Mouse (Mus musculus) small intestine, adult 2 months (tissue): ENCODE measurements around the gene Tspear.

Experiments
- CTCF ChIP-seq: fragments of 200-500 bp; IDR thresholded peaks from 2 replicates; pipeline ENCODE4 v1.5.1; 2012; ENCODE audit warnings: low read depth, mild to moderate bottlenecking, control low read depth, inconsistent platforms, low read length, moderate library complexity, mixed read lengths; ENCODE audit not compliant: insufficient replicate concordance, insufficient read length; ENCODE audit errors: extremely low read depth
- POLR2A ChIP-seq: fragments of 200-500 bp; IDR thresholded peaks from 2 replicates; pipeline ENCODE4 v1.6.1; 2012; ENCODE audit warnings: low read depth, mild to moderate bottlenecking, control low read depth, inconsistent platforms, low read length, moderate library complexity

GRCm38 (mm10) chr10:77713734-77714133, 27.4 kb downstream of the Tspear start:
- no peak for TF ChIP-seq CTCF
- TF ChIP-seq POLR2A: no peak
